11 mouse cellular contexts compared by ENCODE assay signal in the genomic region with DNA sequence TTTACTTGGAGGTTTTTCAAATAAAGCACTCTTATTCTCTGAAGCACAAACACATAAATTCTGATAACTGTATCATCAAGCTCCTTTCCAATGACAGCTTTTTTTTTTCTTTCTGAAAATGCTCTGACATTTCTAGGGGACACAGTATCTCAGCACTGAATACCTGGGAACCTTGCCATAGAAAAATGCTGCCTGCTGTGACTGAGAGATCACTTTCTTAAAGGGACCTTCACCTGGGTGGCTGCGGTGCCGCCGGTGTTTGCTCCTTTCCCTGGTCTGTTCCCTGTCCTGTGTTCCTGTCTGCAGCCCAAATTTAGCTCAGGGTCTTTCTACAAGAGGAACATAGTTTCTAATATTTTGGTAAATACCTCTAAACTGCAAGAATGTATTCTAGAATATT. TPM values are rescaled to one million over a fixed set of nuclear protein-coding genes. Genes with fewer than 3 reads are reported as not detected.
A peak's percentile ranks its signal among the peaks of the same experiment; 100 is the strongest.
DNase-seq lines count a peak whose midpoint lies in the region; ATAC-seq and TF ChIP-seq lines count a peak whose summit lies in the region.
"Had no signal": no experiment of that assay in that cellular context is flagged by ENCODE, and none has a peak within 500 bp of the region (broad histone marks: within the 10 kb centered on the region; RNA-seq: fewer than 3 reads in every experiment).

No protein-coding gene starts in this region.

- H3K27me3 ChIP-seq in kidney, embryonic 15.5 days = no peaks in the 10 kb centered on the region
- no peaks in the 10 kb centered on the region for H3K27me3 ChIP-seq in cerebellum, adult 2 months (ENCODE audit: control insufficient read depth, insufficient read depth, low read length)
- H3K27me3 ChIP-seq in midbrain, embryonic 11.5 days (ENCODE audit: control insufficient read depth, insufficient read depth, low read length) = no peaks in the 10 kb centered on the region
- H3K27me3 ChIP-seq: embryonic facial prominence, embryonic 12.5 days had no signal

- no peak overlapping the region for H3K4me3 ChIP-seq in kidney, embryonic 15.5 days (replicated peaks)
- H3K4me3 ChIP-seq in cerebellum, adult 2 months (replicated peaks; ENCODE audit: insufficient read depth, low read depth, low read length) = peak overlapping the region; percentile 98
- H3K4me3 ChIP-seq in midbrain, embryonic 11.5 days (ENCODE audit: low read depth, low read length) = peak overlapping the region; percentile 40
- H3K4me3 ChIP-seq: intestine, embryonic 15.5 days had no signal

- no peak overlapping the region for H3K4me2 ChIP-seq in kidney, embryonic 15.5 days
- H3K4me2 ChIP-seq in midbrain, embryonic 11.5 days = peak overlapping the region; percentile 54
- H3K4me2 ChIP-seq: intestine, embryonic 15.5 days had no signal

- DNase-seq in kidney, adult 9 months = peak; percentile 6
- DNase-seq in cerebellum, adult 2 months = peak; percentile 88 to 94
- DNase-seq in heart, adult 9 months (ENCODE audit: low spot score in 2 of 2) = peak; percentile 11 to 32
- peak; percentile 90 for DNase-seq in midbrain, embryonic 11.5 days (ENCODE audit: low spot score, missing footprints)
- no peak for DNase-seq in embryo, embryonic 10 days (ENCODE audit: low spot score)
- DNase-seq in thymus, adult 18-20 months = no peak

- 59% methylated on average over 3 of the region's 3 CpGs for WGBS in kidney, embryonic 15.5 days
- 2% methylated on average over 3 of the region's 3 CpGs for WGBS in cerebellum, adult 2 months
- WGBS in midbrain, embryonic 11.5 days = 53% methylated on average over 3 of the region's 3 CpGs

- no peak overlapping the region for H3K9ac ChIP-seq in kidney, embryonic 15.5 days
- H3K9ac ChIP-seq in midbrain, embryonic 11.5 days (ENCODE audit: low read length) = no peak overlapping the region
- H3K9ac ChIP-seq: embryonic facial prominence, embryonic 12.5 days; intestine, embryonic 15.5 days; limb, embryonic 13.5 days had no signal

- H3K36me3 ChIP-seq in kidney, embryonic 15.5 days = no peaks in the 10 kb centered on the region
- no peaks in the 10 kb centered on the region for H3K36me3 ChIP-seq in midbrain, embryonic 11.5 days (ENCODE audit: control insufficient read depth, insufficient read depth, low read length)
- H3K36me3 ChIP-seq: embryonic facial prominence, embryonic 12.5 days; intestine, embryonic 15.5 days; limb, embryonic 13.5 days had no signal

- H3K27ac ChIP-seq in kidney, embryonic 15.5 days = no peak overlapping the region
- H3K27ac ChIP-seq in cerebellum, adult 2 months (ENCODE audit: insufficient read depth, low read length) = peak overlapping the region; percentile 95; the same call in 1 of the 2 replicates
- no peak overlapping the region for H3K27ac ChIP-seq in midbrain, embryonic 11.5 days (ENCODE audit: low read depth, low read length)
- H3K27ac ChIP-seq: embryonic facial prominence, embryonic 12.5 days; intestine, embryonic 15.5 days; limb, embryonic 13.5 days had no signal

- ATAC-seq in kidney, embryonic 15.5 days (replicated peaks; ENCODE audit: low FRiP score) = no peak
- ATAC-seq in midbrain, embryonic 11.5 days (ENCODE audit: low FRiP score) = no peak
- ATAC-seq in megakaryocyte-erythroid progenitor cell, adult 5-6 weeks (replicated peaks; ENCODE audit: low FRiP score, low TSS enrichment, poor library complexity, severe bottlenecking) = no peak
- ATAC-seq: intestine, embryonic 15.5 days had no signal

- no peak for TF ChIP-seq POLR2A in cerebellum, adult 2 months (IDR thresholded peaks at IDR 0.05; ENCODE audit: borderline replicate concordance, insufficient read depth, low read length)

- peaks cover 6% of the 10 kb centered on the region; the same call in 1 of the 2 replicates for H3K4me1 ChIP-seq in kidney, embryonic 15.5 days
- H3K4me1 ChIP-seq in cerebellum, adult 2 months (ENCODE audit: control insufficient read depth, insufficient read depth, low read length) = peaks cover 5% of the 10 kb centered on the region
- H3K4me1 ChIP-seq in midbrain, embryonic 11.5 days (ENCODE audit: control insufficient read depth, insufficient read depth, low read length) = peaks cover 15% of the 10 kb centered on the region
- H3K4me1 ChIP-seq: embryonic facial prominence, embryonic 12.5 days; intestine, embryonic 15.5 days had no signal

- H3K9me3 ChIP-seq in kidney, embryonic 15.5 days (replicated peaks) = no peaks in the 10 kb centered on the region
- no peaks in the 10 kb centered on the region; the same call in 1 of the 2 replicates for H3K9me3 ChIP-seq in midbrain, embryonic 11.5 days (ENCODE audit: control insufficient read depth, low read length)
- H3K9me3 ChIP-seq: embryonic facial prominence, embryonic 12.5 days; intestine, embryonic 15.5 days had no signal

- TF ChIP-seq CTCF in cerebellum, adult 2 months (IDR thresholded peaks at IDR 0.05; ENCODE audit: borderline replicate concordance, insufficient read depth, low read depth, low read length) = no peak

RNA-seq across cellular contexts. Expression of a gene that starts 1.1 kb away (rescaled TPM):
- 0.82 and 1.8 TPM in 2 replicates for polyA plus RNA-seq in kidney, embryonic 15.5 days (2015; fragmentation: Nextera tagmentation; extraction: Ambion mirVana)
- polyA plus RNA-seq in cerebellum, adult 2 months (2012; rRNA removed) = 157 and 167 TPM in 2 replicates
- polyA plus RNA-seq in midbrain, embryonic 11.5 days (2014; fragmentation: Nextera tagmentation; extraction: Ambion mirVana) = 47.6 and 55.8 TPM in 2 replicates
- not detected in 2 replicates for total RNA-seq in megakaryocyte-erythroid progenitor cell, adult 5-6 weeks (2014; fragmentation: Nextera tagmentation)
- total RNA-seq in megakaryocyte-erythroid progenitor cell, adult 5-6 weeks (2017) = not detected in 2 replicates

Comparison
In these comparisons a context has a peak if more than half of its experiments do, and no peak if none do; other contexts are left out.
1. DNase-seq: peak in kidney, adult 9 months (single experiment), cerebellum, adult 2 months (2 of 2), heart, adult 9 months (2 of 2) and midbrain, embryonic 11.5 days (single experiment); none in embryo, embryonic 10 days (single experiment) and thymus, adult 18-20 months (0 of 2).
2. RNA of a gene that starts 1.1 kb away (polyA plus RNA-seq): 157 to 167 TPM in cerebellum, adult 2 months and 47.6 to 55.8 TPM in midbrain, embryonic 11.5 days; 0.82 to 1.8 TPM in kidney, embryonic 15.5 days; every median in the first group is over 10 times any median in the second.